Mouse (Mus musculus) cortical plate, adult 2 months (tissue): Measurements from ENCODE around the gene Nudcd3. TPM values are rescaled to one million over a fixed set of nuclear protein-coding genes. Genes with fewer than 3 reads are reported as not detected.

Source experiments
- H3K27ac ChIP-seq: fragments of 200-500 bp; 2 replicates; pipeline ENCODE4 v1.5.1; 2012; ENCODE audit warnings: low read length, control low read depth, inconsistent platforms; ENCODE audit not compliant: insufficient read depth
- H3K4me1 ChIP-seq: fragments of 200-500 bp; 2 replicates; pipeline ENCODE4 v1.6.1; 2011; ENCODE audit warnings: low read length; ENCODE audit not compliant: control insufficient read depth, insufficient read depth
- H3K4me3 ChIP-seq: fragments of 200-500 bp; 2 replicates; pipeline ENCODE4 v1.5.1; 2011; ENCODE audit warnings: mild to moderate bottlenecking, low read length, control low read depth; ENCODE audit not compliant: insufficient read depth
- CTCF ChIP-seq: fragments of 200-500 bp; IDR thresholded peaks from 2 replicates; pipeline ENCODE4 v1.5.1; 2011; ENCODE audit warnings: mild to moderate bottlenecking, control low read depth, low read length; ENCODE audit not compliant: insufficient read depth; ENCODE audit errors: extremely low read depth
- POLR2A ChIP-seq: fragments of 200-500 bp; IDR thresholded peaks from 2 replicates; pipeline ENCODE4 v1.6.1; 2011; ENCODE audit warnings: mild to moderate bottlenecking, low read length, control low read depth; ENCODE audit not compliant: insufficient read depth; ENCODE audit errors: extremely low read depth
- polyA plus RNA-seq: library from polyadenylated mRNA; depleted of rRNA; stranded (reverse); fragments of >200 nt; gene quantifications from 2 replicates; pipeline ENCODE4 v1.2.3, GENCODE M21; 2012; rRNA removed

The Nudcd3 gene
- polyA plus RNA-seq, 1 experiment, result 112 TPM

DNA sequence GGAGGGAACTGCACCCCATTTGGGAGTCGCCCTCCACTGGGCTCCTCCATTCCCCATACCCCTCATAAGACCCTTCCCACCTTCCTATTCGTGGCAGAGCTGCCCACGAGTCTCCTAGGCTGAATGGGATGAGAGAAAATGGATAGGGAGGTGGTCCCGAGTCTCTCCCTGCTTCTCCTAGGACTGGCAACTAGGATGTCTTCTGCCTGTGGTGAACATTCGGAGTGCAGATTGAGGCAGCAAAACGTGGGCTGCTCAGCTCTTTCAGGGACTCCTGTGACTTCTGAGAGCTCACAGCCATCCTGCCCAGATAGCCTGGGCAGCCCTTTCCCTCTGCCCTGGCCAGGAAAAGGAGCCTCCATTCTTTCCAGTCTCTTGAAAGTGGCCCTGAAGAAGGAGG lies 134.0 kb downstream of the Nudcd3 start, which contains the start of gene Camk2b:
Gene Camk2b (minus strand): TSS at position 187 of the 400 bp plus-strand sequence.
- TF ChIP-seq CTCF, result no peak
- no peak for TF ChIP-seq POLR2A
- H3K27ac ChIP-seq, result peak within 1 kb of the TSS; percentile 98
- H3K4me3 ChIP-seq, result peak within 1 kb of the TSS; percentile 47
- H3K4me1 ChIP-seq, result peaks cover 13% of the 10 kb centered on the region

DNA sequence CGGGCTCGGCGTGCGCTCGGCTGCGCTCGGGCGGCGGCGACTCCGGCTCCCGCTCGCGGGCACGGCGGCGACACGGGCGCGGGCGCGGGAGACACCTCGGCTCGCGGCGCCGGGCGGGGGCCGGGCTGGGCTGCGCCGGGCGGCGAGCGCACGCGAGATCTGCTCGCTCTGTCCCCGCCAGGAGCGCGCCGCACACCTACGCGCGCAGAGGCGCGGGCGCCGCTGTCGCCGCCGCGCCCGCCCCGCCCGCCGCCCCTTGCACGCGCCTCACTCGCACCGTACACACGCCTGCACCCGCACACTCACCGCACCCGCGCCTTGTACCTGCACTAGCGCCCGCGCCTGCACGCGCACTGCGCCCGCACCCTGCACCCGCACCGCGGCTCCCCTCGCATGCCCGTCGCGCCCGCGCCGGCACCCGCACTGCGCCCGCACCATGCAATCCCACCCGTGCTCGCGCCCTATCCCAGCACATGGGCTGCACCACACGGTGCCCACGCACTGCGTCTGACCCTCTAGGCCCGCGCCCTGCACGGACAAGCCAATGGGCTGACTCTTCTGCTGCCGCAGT lies 134.6 kb downstream of the Nudcd3 start:
- peak overlapping the region; percentile 47 for H3K4me3 ChIP-seq
- TF ChIP-seq POLR2A, result no peak
- TF ChIP-seq CTCF, result no peak
- H3K4me1 ChIP-seq, result peaks cover 16% of the 10 kb centered on the region
- peak overlapping the region; percentile 98 for H3K27ac ChIP-seq

DNA sequence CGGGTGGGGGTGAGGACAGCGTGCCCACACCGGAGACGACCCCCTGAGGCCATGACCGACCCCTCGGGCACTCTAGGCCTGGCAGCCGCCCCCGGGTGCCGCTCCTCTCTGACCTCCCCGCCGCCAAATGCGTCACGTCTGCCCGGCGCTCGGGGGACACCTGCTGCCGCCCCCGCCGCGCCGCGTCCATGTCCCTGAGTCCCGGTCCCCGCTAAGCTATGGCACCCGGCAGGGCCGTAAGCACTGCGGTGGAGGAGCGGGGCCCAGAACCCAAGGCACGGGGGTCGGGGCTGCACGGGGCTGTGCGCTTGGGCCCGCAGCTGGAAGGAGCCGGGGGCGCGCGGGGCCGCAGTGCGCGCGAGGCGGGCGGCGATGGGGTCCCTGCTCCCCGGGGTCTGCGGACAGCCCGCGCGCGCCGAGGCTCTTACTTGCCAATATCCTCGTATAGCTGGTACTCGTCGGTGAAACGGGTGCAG lies 135.1 kb downstream of the Nudcd3 start:
- Histone ChIP-seq H3K4me3 (peak overlapping the region; percentile 47), H3K4me1 (peaks cover 18% of the 10 kb centered on the region), H3K27ac (peak overlapping the region; percentile 98)
- TF ChIP-seq CTCF (no peak), POLR2A (no peak)

DNA sequence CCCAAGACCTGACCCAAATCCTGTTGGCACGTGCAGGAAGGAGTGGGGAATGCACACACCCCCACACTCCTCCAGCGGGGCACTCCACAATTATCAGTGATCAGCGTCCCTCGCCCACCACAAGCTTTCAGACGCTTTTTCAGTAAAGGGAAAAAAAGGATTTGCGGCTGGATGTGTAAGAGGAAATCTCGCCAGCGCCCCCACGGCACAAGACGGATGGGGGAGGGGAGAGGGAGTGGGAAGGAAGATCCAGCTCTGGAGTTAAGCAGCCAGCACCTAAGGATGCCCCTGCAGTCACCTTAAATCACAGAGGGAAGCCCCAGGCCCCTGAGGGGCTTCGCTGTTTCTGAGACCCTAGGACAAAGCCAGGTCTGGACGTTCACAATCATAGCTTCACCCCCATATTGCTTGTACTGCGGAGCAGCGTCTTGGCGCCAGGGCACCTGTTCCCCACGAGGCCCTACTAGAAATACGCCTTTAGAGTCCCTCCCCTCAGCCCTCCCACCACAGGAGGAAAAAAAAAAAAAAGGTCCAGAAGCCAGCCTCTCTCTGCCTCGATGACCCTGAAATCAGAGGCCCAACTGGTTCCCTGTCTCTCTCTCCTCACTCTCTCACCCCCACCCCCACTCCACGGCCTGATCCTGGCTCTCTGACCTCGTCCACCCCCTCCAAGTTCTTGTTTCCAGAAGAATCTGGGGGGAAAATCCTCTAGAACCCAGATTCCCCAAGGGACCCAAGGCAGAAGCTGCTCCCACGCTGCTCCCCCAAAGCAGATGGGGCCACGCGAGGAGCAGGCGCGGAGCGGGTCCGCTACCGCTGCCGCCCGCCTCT lies 135.8 kb downstream of the Nudcd3 start:
- H3K27ac ChIP-seq, result peak overlapping the region; percentile 98
- H3K4me3 ChIP-seq, result peak overlapping the region; percentile 47
- TF ChIP-seq POLR2A (no peak), CTCF (no peak)
- peaks cover 18% of the 10 kb centered on the region for H3K4me1 ChIP-seq

DNA sequence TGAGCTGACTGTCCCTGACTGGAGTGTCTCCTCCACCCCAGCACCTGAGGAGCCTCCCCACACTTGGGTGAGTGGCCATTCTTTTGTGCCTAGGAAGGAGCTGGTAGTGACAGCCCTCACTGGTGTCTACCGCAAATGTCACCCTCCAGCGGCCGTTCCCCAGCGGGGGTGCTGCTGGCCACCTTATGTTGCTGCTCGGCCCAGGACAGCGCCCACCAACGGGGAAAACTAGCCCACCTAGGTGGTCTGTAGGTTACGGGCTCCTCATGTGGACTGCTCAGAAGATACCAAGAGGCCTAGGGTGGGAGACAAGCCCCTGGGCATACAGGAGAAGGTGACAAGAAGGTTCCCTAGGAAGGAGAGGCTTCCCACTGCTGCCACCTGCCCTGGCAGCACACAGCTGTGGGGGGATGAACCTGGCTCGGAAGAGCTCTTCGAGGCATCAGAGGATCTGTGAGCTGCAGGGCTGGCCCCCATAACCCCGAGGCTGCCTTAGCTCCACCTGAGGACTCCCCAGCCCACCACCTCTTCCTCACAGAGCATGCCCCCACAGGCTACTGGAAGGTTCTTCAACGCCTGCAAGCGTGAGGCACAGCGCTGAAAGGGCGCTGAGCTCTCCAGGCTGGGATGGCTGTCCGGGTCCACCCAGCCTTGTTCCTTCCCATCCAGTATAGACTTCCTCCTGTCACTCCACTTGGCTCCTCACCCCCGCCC lies 136.6 kb downstream of the Nudcd3 start:
- Histone ChIP-seq H3K4me3 (peak overlapping the region; percentile 47), H3K4me1 (peaks cover 15% of the 10 kb centered on the region), H3K27ac (0 out of 2 replicates have a peak overlapping the region, but pooled peaks have one; percentile 2)
- TF ChIP-seq POLR2A, result no peak
- no peak for TF ChIP-seq CTCF

DNA sequence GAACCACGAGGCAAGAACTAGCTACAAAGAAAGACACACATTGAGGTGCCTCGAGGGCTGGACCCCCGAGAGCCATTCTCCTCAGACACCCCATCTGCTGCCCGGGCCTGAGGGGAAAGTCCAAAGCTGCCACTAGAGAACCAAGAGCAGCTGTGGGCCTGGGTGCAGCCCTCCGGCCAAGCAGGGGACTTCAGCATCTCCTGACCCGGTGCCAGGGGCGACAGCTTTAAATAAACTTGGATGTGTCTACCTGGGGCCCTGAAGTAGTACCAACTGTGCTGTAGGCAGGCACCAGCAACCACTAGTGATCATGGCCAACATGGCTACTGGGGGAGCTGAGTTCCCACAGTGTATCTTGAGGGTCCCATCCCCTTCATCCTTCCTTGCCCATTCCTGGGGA lies 137.2 kb downstream of the Nudcd3 start:
- TF ChIP-seq CTCF (no peak), POLR2A (no peak)
- peaks cover 15% of the 10 kb centered on the region for H3K4me1 ChIP-seq
- peak overlapping the region; percentile 47 for H3K4me3 ChIP-seq
- H3K27ac ChIP-seq, result no peak overlapping the region

DNA sequence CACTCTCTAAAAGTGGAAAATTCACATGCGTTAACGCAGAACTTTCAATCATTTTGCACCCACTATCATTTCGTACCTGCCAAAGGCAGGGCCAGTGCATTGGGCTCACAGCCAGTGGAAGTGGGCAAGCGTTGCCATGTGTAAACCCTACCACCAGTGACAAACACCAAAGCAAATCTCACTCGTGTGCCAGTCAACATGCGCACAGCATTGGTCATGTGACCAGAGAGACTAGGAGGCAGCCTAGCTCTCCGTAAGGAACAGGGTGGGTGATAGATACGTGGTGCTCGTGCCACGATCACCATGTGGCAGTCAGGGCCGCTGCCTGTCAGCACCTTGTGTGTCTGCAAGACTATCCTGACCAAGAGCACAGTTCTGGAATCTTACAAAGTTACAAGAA lies 137.9 kb downstream of the Nudcd3 start:
- TF ChIP-seq POLR2A (no peak), CTCF (no peak)
- peak overlapping the region; percentile 23; the same call in 1 of the 2 replicates for H3K4me3 ChIP-seq
- no peak overlapping the region for H3K27ac ChIP-seq
- peaks cover 13% of the 10 kb centered on the region for H3K4me1 ChIP-seq

DNA sequence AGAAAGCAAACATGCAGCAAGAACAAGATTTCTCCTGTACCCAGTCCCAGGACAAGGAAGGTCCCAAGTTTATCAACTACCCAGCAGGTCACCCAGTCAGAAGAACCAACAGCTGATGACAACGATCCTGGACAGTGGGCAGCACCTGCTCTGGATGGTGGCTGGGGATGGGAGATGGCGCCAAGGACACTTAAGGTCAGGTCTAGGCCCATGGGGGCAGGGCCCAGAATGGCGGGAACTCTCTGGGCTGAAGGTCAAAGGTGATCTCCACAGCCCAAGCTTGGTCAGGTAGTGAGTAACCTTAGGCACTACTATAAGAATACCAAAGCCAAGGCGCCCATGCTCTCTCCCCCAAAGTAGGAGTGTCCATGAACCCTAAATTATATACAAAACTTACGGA lies 138.3 kb downstream of the Nudcd3 start:
- H3K27ac ChIP-seq, result no peak overlapping the region
- peaks cover 14% of the 10 kb centered on the region for H3K4me1 ChIP-seq
- H3K4me3 ChIP-seq, result no peak overlapping the region; the same call in 1 of the 2 replicates
- TF ChIP-seq POLR2A, result no peak
- no peak for TF ChIP-seq CTCF

DNA sequence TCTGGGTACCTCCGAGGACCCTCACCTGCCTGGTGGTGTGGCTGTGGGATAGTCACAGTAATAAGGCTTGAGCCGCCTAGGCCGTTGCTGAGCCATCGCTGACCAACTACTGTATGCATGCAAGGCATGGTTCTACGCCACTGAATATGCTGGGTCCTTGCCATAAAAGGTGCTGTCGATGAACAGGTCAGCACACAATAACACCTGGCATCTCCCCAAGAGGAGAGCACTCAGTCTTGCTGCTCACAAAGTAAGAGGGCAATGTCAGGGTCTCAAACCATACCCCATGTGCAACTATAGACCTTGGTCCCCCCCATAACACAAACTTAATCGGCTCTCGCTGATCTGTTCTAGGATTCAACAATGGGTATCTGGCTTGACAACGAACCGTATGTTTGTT lies 141.1 kb downstream of the Nudcd3 start:
- TF ChIP-seq POLR2A (no peak), CTCF (no peak)
- Histone ChIP-seq H3K4me1 (peaks cover 16% of the 10 kb centered on the region), H3K4me3 (no peak overlapping the region), H3K27ac (no peak overlapping the region)

Other genes with a start within 250 kb of the Nudcd3 start
- 64.7 and 65.3 TPM in 2 replicates for gene Ykt6, start 244.7 kb downstream of the Nudcd3 start, polyA plus RNA-seq
- 499 and 547 TPM in 2 replicates for gene Camk2b, start 134.1 kb downstream of the Nudcd3 start, polyA plus RNA-seq
- 0.08 and 0.17 TPM in 2 replicates for gene A730071L15Rik, start 386 bp downstream of the Nudcd3 start, polyA plus RNA-seq
- 2.0 TPM in 2 replicates for gene Npc1l1, start 29.7 kb upstream of the Nudcd3 start, polyA plus RNA-seq
- 43.6 and 44.1 TPM in 2 replicates for gene Ddx56, start 67.4 kb upstream of the Nudcd3 start, polyA plus RNA-seq
- gene Tmed4, start 74.5 kb upstream of the Nudcd3 start, polyA plus RNA-seq, result 128 and 135 TPM in 2 replicates
- gene Ogdh, start 91.2 kb upstream of the Nudcd3 start, polyA plus RNA-seq, result 154 TPM in 2 replicates
- gene Zmiz2, start 188.7 kb upstream of the Nudcd3 start, polyA plus RNA-seq, result 105 and 108 TPM in 2 replicates
- gene Ppia, start 215.0 kb upstream of the Nudcd3 start, polyA plus RNA-seq, result 2,439 and 2,636 TPM in 2 replicates
- gene H2afv, start 244.0 kb upstream of the Nudcd3 start, polyA plus RNA-seq, result 81.7 and 83.3 TPM in 2 replicates